Mouse (Mus musculus) lung, adult 2 months (tissue): ENCODE measurements around the gene Gatm. TPM values are rescaled to one million over a fixed set of nuclear protein-coding genes. Genes with fewer than 3 reads are reported as not detected.

Experiments used
- DNase-seq: peaks from one replicate; pipeline ENCODE4 v3.0.0; 2022
- H3K4me1 ChIP-seq: fragments of 200-500 bp; 2 replicates; pipeline ENCODE4 v1.6.1; 2011; ENCODE audit warnings: low read length; ENCODE audit not compliant: control insufficient read depth, insufficient read depth
- H3K4me3 ChIP-seq: fragments of 200-500 bp; replicated peaks from 2 replicates; pipeline ENCODE3; 2011; ENCODE audit warnings: low read depth, mild to moderate bottlenecking, control low read depth, low read length; ENCODE audit errors: extremely low read depth
- CTCF ChIP-seq: fragments of 200-500 bp; IDR thresholded peaks from 2 replicates; pipeline ENCODE4 v1.5.1; 2011; ENCODE audit warnings: mild to moderate bottlenecking, low read length, control low read depth; ENCODE audit not compliant: insufficient read depth
- POLR2A ChIP-seq: fragments of 200-500 bp; IDR thresholded peaks from 2 replicates; pipeline ENCODE4 v1.6.1; 2011; ENCODE audit warnings: low read depth, mild to moderate bottlenecking, control low read depth, low read length, borderline replicate concordance; ENCODE audit errors: extremely low read depth
- WGBS: fragments of 180-500 bp; shearing (Covaris S2); methylation state at CpG from one replicate; pipeline ENCODE4 v1.1.7; 2018; 5-methylcytosine and 5-hydroxymethylcytosine counted together
- polyA plus RNA-seq: library from polyadenylated mRNA; depleted of rRNA; stranded (reverse); fragments of >200 nt; gene quantifications from 2 replicates; pipeline ENCODE4 v1.2.3, GENCODE M21; 2012; rRNA removed

Gatm gene
- polyA plus RNA-seq, 1 experiment, result 6.4 TPM

- WGBS, result 73% methylated on average over 4 of the region's 4 CpGs
- TF ChIP-seq CTCF (no peak), POLR2A (no peak)
These were observed 40.7 kb downstream of the Gatm start for GRCm38 (mm10) chr2:122570430-122570829.

GRCm38 (mm10) chr2:122569439-122569838 is 41.7 kb downstream of the Gatm start:
- TF ChIP-seq CTCF (peak; percentile 87), POLR2A (no peak)
- peak; percentile 50 for DNase-seq
- Histone ChIP-seq H3K4me1 (no peaks in the 10 kb centered on the region), H3K4me3 (no peak overlapping the region)
- 4% methylated on average over 3 of the region's 3 CpGs for WGBS

More at GRCm38 (mm10) chr2:122570430-122570829, 40.7 kb downstream of the Gatm start:
- no peak for DNase-seq
- no peak overlapping the region for H3K4me3 ChIP-seq
- no peaks in the 10 kb centered on the region for H3K4me1 ChIP-seq

- DNase-seq, result no peak
- WGBS, result 93% methylated on average over 1 of the region's 1 CpGs
- H3K4me1 ChIP-seq, result no peaks in the 10 kb centered on the region
- H3K4me3 ChIP-seq, result no peak overlapping the region
- TF ChIP-seq CTCF (no peak), POLR2A (no peak)
These were observed 48.9 kb downstream of the Gatm start for GRCm38 (mm10) chr2:122562251-122562650.

GRCm38 (mm10) chr2:122561221-122561620 is 49.9 kb downstream of the Gatm start:
- no peak for DNase-seq
- Histone ChIP-seq H3K4me3 (no peak overlapping the region), H3K4me1 (no peaks in the 10 kb centered on the region)
- 90% methylated on average over 5 of the region's 5 CpGs for WGBS
- TF ChIP-seq POLR2A (no peak), CTCF (no peak)

DNA sequence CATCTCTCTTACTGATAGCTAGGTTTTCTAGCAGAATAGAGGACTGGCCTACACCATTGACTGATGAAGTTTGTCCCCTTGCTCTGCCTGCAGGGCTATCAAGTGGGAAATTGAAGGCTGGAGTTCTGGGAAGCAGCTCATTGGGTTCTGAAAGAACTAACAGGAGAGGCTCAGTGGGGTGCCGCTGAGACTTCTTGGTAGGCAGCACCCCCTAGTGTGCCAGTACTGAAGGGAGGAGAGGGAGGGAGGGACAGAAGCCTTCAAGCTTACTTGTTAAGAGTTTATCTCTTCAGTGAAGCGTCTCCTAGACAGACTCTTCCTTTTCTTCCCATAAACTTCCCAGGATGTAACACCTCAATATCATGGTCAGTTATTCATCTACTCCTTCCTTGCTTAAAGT is 52.8 kb downstream of the Gatm start:
- TF ChIP-seq CTCF, result peak; percentile 39; the same call in 1 of the 2 replicates
- TF ChIP-seq POLR2A, result no peak
- H3K4me1 ChIP-seq, result no peaks in the 10 kb centered on the region
- WGBS, result 31% methylated on average over 2 of the region's 2 CpGs
- H3K4me3 ChIP-seq, result no peak overlapping the region
- no peak for DNase-seq

Other genes starting within 250 kb of the Gatm start
- 4.5 and 6.4 TPM in 2 replicates for gene Shf, start 242.1 kb downstream of the Gatm start, polyA plus RNA-seq
- 1.5 and 2.7 TPM in 2 replicates for gene Slc28a2, start 184.8 kb downstream of the Gatm start, polyA plus RNA-seq
- gene Gm14085, start 126.4 kb downstream of the Gatm start, polyA plus RNA-seq, result 0.20 and 0.38 TPM in 2 replicates
- 0.32 and 0.53 TPM in 2 replicates for gene AA467197, start 25.7 kb upstream of the Gatm start, polyA plus RNA-seq
- gene Slc30a4, start 91.4 kb upstream of the Gatm start, polyA plus RNA-seq, result 3.4 and 5.5 TPM in 2 replicates
- gene Bloc1s6, start 127.2 kb upstream of the Gatm start, polyA plus RNA-seq, result 21.7 and 29.0 TPM in 2 replicates
- 34.8 and 37.3 TPM in 2 replicates for gene Sqor, start 153.9 kb upstream of the Gatm start, polyA plus RNA-seq